Mouse (Mus musculus): ENCODE measurements around the gene Psg17.

Gene Psg17

DNA sequence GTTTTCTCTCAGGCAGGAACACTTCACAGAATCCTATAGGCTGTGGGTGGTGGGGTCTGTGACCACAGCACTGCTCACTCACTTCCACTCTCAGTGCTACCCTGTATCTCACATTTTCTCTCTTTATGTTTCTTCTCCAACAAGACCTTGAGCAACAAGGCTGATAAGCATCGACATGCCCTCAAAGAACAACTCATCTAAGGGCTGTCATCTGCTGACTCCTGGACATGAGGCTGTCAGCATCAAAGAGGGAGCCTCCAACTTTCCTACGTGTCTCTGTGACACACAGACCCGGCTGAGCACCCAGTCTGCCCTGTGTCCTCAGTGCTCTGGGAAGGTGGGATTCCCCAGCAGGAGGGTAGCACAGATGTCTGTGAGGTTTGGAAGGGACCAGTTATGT is at the start of gene Psg17:
Psg17 (minus strand) TSS at position 101 of the 400 bp plus-strand sequence.
- POLR2A ChIA-PET, result no interaction called here
- CTCF ChIA-PET, result interaction anchor here in 1 of 4 experiments (0.6 kb wide), 1 partner anchor 26 kb away, joined by 3 read pairs; no protein-coding TSS in a partner anchor

DNA sequence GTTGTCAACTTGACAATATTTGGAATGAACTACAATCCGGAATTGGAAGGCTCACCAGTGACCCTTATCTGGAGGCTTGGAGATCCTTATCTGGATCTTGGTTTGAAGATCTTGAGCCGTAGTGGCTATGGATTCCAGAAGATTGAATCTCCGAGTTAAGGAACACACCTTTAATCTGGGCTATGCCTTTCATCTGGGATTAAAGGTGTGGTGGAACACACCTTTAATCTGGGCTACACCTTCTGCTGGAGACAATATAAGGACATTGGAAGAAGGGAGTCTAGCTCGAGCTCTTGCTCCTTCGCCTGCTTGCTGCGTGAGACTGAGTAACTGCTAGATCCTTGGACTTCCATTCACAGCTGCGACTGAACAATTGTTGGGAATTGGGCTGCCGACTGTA is 49.6 kb upstream of the Psg17 start, which contains the start of gene Pglyrp1:
Pglyrp1 (plus strand) TSS at position 301 of the 400 bp plus-strand sequence.
- ChIA-PET CTCF (interaction anchor here in 3 of 4 experiments (0.6 to 2.6 kb wide), 6 partner anchors 11 to 516 kb away, joined by 3 to 12 read pairs (median 6); partner anchors contain the start of gene Rsph6a (in 1 of the 3)), POLR2A (interaction anchor here in 1 of 4 experiments (0.6 kb wide), 1 partner anchor 747 kb away, joined by 5 read pairs; no protein-coding TSS in a partner anchor)

DNA sequence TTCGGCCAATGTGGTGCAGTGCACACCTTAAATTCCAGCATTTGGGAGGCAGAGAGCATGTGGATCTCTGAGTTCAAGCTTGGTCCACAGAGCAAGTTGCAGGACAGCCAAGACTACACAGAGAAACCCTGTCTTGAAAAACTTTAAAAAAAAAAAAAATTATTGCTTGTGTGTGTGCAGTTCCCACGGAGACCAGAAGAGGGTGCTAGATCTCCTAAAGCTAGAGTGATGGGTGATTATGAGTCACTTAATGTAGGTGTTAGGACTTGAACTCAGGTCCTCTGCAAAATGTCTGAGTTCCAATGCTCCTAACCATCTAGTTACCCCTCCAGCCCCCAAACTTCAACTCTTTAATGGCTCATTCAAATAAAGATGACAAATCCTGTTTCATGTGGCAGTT is 47.1 kb upstream of the Psg17 start:
- CTCF ChIA-PET, result interaction anchor here (0.6 to 0.9 kb wide), 7 partner anchors 14 to 277 kb away, joined by 3 to 5 read pairs (median 3); no protein-coding TSS in a partner anchor

DNA sequence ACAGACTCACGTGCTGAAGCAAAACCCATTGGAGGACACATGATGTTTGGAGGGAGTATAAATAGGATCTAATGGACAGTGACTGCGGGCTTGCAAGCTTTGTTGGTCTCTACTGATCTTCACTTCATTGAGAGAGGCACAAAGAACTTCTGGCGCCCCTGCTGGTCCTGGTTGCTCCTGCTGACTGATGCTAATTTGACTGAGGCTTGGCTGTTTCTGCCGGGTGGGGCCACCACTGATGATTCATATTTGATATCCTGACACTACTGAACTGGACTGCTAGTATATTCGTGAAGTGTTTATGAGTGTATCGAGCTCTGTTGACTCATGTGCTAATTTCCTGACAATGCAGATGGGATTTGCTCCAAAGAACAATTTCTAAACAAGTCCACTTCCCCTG is 41.4 kb upstream of the Psg17 start:
- ChIA-PET CTCF (interaction anchor here in 1 of 4 experiments (1.5 kb wide), 1 partner anchor 10 kb away, joined by 3 read pairs; no protein-coding TSS in a partner anchor), POLR2A (no interaction called here)

More for the DNA sequence above, 47.1 kb upstream of the Psg17 start:
- POLR2A ChIA-PET, result interaction anchor here in 1 of 4 experiments (0.7 kb wide), 2 partner anchors 13 to 16 kb away, joined by 3 read pairs; no protein-coding TSS in a partner anchor

DNA sequence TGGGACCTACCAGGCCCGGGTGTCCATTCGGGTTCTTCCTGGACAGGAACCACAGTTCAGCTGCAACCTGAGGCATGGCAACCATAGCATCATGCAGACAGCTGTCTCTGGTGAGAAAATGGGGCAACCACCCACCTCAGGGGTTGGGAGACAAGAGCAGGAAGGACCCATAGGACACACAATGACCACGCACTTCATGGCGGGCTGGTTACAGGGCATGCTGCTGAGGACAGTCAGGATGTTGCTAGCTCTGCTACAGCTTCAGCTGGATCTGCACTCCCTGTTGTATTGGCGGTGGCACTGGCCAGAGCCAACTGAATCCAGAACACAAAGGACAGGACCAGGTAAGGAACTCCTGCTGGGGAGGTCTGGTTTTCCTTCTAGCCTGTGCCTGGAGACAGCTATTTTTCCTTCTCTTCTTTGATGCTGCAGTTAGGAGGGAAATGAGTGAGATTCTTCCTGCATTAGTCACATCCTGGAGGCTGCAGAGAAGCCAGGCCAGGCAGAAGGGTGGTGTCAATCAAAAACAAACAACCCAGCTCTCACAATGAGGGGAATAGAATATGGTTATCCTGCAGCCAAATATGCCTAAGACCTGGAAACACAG is 37.0 kb upstream of the Psg17 start:
- POLR2A ChIA-PET, result interaction anchor here in 1 of 4 experiments (0.7 kb wide), 1 partner anchor 1818 kb away, joined by 3 read pairs; no protein-coding TSS in a partner anchor
- CTCF ChIA-PET, result interaction anchor here in 1 of 4 experiments (0.7 kb wide), 1 partner anchor 34 kb away, joined by 3 read pairs; no protein-coding TSS in a partner anchor

DNA sequence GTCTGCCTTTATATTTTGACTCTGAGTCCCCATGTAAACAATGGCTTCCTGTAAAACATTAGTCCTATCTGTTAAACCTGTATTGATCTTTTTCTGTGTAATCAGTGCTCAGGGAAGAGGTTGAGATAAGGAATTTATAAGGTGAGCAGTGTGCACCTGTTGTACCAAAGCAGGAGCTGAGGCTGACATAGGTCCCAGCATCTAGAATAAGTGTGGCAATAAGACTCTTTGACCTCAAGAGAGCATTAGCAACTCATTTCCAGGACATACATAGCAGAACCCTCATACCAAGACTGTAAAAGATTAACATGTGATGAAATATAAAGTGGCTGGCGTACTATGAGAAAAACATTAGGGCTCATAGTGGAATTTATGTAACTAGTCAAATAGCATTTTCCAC is 27.0 kb upstream of the Psg17 start:
- ChIA-PET CTCF (interaction anchor here in 1 of 4 experiments (0.8 kb wide), 1 partner anchor 596 kb away, joined by 3 read pairs; no protein-coding TSS in a partner anchor), POLR2A (no interaction called here)

DNA sequence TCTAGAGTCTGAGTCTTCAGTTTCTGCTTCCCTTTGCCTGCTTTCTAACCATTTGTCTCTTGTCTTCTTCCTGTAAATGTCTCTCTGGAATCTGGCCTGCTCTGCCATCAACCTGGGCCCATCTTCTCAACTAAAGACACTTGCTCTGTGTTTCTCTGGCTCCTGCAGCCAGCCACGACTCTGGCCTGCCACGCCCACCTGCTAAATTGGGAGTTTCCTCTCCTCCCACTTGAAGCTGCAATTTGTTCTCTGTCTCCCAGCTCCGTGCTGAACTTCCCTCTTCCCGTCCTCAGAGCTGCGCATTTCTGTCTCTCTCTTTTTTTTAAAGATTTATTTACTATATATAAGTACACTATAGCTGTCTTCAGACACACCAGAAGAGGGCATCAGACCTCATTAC is 23.4 kb upstream of the Psg17 start:
- ChIA-PET POLR2A (interaction anchor here in 1 of 4 experiments (0.6 to 1.9 kb wide), 2 partner anchors 98 to 133 kb away, joined by 5 to 6 read pairs; no protein-coding TSS in a partner anchor), CTCF (no interaction called here)

DNA sequence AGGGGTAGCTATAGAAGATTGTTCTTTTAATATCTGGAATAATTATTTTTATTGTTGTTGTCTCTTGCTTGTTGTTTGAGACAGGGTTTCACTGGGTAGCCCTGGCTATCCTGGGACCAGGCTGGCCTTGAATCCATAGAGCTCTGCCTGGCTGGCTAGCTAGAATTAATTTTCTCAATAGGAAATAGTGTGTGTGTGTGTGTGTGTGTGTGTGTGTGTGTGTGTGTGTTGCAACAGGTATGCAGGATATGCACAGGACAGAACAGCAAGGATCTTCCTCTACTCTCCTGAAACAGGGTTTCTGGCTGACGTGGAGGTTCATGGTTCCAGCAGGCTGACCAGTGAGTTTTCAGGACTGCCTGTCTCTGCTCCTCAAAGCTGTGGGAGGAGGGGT is 19.8 kb upstream of the Psg17 start:
- POLR2A ChIA-PET, result interaction anchor here in 2 of 4 experiments (0.6 to 2.5 kb wide), 3 partner anchors 13 to 626 kb away, joined by 3 to 7 read pairs (median 3); no protein-coding TSS in a partner anchor
- CTCF ChIA-PET, result interaction anchor here in 3 of 4 experiments (0.5 to 1.2 kb wide), 3 partner anchors 13 to 470 kb away, joined by 3 read pairs; no protein-coding TSS in a partner anchor

DNA sequence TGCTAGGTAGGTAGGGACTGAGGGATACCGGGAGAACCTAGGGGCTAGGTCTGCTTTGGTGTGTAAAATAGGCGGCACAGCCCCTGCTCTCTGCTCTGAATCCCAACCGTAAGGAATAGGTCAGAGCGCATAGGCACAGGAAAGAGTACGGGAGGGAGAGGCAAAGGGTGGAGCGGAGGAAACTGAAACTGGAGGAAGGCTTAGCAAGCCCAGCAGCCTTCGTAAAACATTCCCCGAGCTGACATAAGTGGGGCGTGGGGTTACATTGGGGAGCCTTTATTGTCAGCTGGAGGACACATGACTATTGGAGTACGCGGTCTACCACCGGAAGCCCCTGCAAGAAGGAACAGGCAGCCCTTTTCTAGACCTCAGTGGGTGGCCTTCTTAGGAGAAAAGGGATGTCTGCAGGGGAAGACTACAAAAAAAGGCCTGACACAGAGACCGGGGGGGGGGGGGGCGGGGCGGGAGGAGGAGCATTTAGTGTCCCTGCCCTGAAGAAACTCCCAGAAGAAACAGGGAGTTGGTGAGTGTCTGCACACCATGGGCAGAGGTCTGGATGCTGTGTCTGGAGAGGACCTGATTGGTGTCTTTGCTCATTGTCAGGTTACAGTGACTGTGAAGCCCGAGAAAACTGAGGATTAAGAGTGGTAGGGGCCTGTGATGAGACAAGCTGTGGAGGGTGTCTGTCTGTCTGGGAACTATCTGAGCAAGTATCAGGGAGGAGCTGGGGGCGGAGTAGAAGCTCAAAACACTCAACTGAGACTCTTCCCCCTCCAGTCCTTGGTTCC is 19.2 kb upstream of the Psg17 start:
- ChIA-PET CTCF (interaction anchor here (0.5 to 1.7 kb wide), 6 partner anchors 12 to 470 kb away, joined by 3 to 9 read pairs (median 3); no protein-coding TSS in a partner anchor), POLR2A (interaction anchor here in 3 of 4 experiments (0.6 to 2.5 kb wide), 8 partner anchors 10 to 1778 kb away, joined by 3 to 7 read pairs (median 3); partner anchors contain the start of gene Hif3a (in 1 of the 3))

DNA sequence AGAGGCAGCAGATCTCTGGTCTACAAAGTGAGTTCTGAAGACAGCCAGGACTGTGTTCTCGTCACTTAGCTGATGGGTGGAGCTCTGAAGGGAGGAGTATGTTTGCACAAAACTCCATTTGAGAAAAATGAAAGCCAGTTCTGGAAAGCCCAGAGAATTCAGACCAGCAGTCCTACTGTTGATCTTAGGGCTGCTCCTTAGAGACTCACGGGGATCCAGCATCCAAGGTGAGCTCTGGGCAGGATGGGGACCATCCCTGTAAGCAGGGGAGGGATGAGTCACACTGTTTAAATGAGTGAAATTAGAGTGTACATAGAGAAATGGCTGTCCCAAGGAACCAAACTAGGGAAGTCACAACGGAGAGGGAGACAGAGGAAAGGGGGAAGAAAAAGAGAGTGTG is 18.5 kb upstream of the Psg17 start, which contains the start of gene Mill2:
Mill2 (plus strand) TSS at position 102 of the 400 bp plus-strand sequence.
- POLR2A ChIA-PET, result interaction anchor here in 3 of 4 experiments (1.1 to 2.5 kb wide), 6 partner anchors 10 to 43 kb away, joined by 3 to 7 read pairs (median 4); no protein-coding TSS in a partner anchor
- CTCF ChIA-PET, result interaction anchor here in 2 of 4 experiments (0.5 to 1.7 kb wide), 2 partner anchors 11 to 32 kb away, joined by 3 to 9 read pairs; no protein-coding TSS in a partner anchor

DNA sequence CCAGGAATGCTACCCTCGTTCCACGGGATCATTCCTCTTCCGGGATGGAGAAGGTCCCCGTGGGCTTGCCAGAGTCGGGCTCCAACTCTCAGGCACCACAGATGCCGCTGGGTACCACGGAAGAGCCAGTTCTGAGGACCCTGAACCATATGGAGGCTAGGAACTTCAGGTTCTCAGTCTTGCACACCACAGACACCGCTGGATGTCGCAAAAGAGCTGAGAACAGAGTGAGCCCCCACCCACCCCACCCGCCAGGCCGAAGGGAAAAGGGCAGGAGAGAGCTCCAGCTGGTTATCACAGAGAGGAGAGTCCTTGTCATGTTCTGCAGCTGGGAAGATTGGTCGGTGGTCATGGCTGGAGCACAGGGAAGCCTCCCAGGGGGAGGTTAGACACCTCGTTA is 10.9 kb upstream of the Psg17 start:
- ChIA-PET CTCF (interaction anchor here in 3 of 4 experiments (0.5 to 0.9 kb wide), 5 partner anchors 33 to 1893 kb away, joined by 3 to 7 read pairs (median 3); no protein-coding TSS in a partner anchor), POLR2A (interaction anchor here in 2 of 4 experiments (0.5 to 1.0 kb wide), 2 partner anchors 40 to 80 kb away, joined by 3 read pairs; no protein-coding TSS in a partner anchor)

DNA sequence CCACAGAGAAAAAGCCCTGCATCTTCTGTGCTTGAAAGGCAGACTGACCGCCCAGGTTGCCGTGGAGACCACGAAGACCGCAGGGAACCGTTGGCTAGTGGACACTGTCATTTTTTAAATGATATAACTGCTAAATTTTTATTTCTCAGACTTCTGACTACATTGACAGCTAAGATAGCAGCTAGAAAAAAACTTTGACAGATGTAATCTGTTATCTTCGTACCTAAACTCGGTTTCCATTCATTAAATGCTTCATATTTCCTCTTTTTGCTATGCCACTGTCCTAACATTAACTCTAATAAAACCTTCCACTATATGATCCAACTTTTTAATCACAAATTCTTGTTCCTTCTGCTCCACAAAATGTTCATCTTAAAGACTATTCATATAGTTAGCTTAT is 8.1 kb upstream of the Psg17 start:
- CTCF ChIA-PET, result interaction anchor here in 1 of 4 experiments (2.1 kb wide), 1 partner anchor 43 kb away, joined by 12 read pairs; the partner anchor contains the start of gene Pglyrp1
- POLR2A ChIA-PET, result no interaction called here

DNA sequence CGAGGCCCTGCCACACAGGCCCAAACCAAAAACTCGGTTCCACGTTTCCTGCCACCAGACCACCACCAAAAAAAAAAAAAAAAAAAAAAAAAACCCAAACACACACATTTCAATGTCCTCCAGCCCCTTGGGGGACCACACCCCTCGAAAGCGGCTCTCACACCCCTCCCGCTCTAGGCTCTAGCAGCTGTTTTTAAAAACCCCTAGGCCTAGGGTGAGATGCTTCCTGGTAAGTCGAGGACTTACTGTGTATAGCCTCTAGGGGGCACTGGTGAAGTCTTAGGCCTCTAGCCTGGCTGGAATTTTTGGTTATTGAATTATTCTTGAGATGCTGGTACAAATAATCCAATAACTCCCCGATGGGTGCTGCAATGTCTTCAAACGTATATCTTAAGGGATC is 7.2 kb upstream of the Psg17 start:
- ChIA-PET POLR2A (interaction anchor here in 3 of 4 experiments (0.7 to 1.2 kb wide), 5 partner anchors 9 to 1092 kb away, joined by 3 to 7 read pairs (median 4); partner anchors contain the start of genes Mill2 (in 2 of the 3) and Pvr (in 1 of the 3)), CTCF (interaction anchor here in 3 of 4 experiments (0.6 to 2.1 kb wide), 20 partner anchors 9 to 1121 kb away, joined by 3 to 12 read pairs (median 4); partner anchors contain the start of genes Mill2 (in 1 of the 3), Nanos2 (in 1 of the 3) and Pglyrp1 (in 1 of the 3))

DNA sequence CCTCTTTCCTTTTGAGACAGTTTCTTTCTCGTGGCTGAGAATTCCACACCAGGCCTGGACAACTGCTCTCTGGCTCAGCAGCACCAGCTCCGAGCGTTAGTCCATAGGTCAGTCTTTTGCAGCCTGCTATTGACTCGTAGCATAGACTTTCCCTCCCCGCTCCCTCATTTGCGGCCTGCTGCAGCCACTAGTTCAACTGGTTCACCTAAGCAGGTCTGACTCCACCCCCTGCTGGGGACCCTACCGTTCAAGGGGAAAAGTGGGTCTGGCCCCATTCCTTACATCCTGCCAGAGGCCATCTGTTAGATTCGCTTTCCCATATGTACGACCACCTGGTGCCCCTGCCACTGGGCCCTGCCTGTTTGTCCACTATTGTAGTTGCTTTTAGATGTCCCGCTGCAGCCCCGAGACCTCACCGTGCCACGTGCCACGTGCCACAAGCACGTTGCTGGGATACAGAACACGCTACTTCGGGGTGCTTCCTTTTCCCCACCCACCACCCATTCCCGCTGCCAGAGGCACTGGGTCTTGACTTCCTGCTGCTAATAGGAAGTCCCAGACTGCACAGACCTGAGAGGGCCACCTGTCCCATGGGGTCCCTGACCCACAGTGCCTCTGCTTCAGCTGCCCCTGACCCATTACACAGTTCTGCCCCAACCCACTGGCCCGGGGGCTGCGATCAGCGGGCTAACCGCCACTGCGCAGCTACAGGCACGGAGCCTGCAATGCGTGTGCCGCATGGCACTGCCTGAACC is 6.6 kb upstream of the Psg17 start:
- CTCF ChIA-PET, result interaction anchor here in 3 of 4 experiments (0.6 to 2.1 kb wide), 20 partner anchors 10 to 440 kb away, joined by 3 to 12 read pairs (median 3); partner anchors contain the start of genes Mill2 (in 1 of the 3), Nanos2 (in 1 of the 3) and Pglyrp1 (in 1 of the 3)
- POLR2A ChIA-PET, result interaction anchor here in 3 of 4 experiments (0.7 to 1.2 kb wide), 6 partner anchors 8 to 1093 kb away, joined by 3 to 7 read pairs (median 4); partner anchors contain the start of genes Mill2 (in 2 of the 3) and Pvr (in 1 of the 3)

DNA sequence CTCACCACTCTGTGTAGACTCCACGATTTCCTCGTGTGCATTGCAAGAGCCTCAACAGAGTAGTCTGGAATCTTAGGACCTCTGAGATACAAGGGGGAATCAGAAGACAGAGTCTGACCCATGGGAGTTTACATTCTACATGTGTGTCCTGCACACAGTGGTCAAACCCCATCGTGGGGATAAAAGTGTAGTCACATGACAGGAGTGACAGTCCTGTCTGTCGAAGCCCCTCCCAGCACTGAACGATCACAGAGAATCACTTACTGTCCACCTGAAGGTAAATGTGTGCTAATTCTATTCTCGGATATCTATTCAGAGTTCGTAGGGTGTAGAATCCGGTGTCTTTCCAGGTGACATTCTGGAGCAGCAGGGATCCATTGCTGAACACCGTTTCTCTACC is 3.1 kb downstream of the Psg17 start:
- POLR2A ChIA-PET, result no interaction called here
- CTCF ChIA-PET, result no interaction called here

DNA sequence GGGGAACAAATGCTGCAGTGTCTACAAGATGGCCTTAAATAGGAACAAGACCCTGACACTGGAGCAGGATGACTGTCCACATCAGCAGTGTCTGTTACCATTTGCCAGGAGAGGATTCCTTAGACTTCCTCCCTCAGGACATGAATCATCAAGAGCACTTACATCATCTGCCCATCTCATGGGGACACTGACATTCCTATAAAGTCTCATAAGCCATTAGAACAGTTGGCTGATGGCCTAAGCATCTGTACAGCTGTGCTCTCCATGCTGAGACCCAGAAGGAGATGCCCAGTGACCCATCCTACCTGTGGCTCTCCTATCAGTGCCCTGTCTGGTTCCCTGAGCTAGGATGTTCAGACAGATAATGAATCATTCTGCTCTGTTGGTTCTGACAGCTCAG is 17.9 kb downstream of the Psg17 start:
- ChIA-PET POLR2A (no interaction called here), CTCF (no interaction called here)

DNA sequence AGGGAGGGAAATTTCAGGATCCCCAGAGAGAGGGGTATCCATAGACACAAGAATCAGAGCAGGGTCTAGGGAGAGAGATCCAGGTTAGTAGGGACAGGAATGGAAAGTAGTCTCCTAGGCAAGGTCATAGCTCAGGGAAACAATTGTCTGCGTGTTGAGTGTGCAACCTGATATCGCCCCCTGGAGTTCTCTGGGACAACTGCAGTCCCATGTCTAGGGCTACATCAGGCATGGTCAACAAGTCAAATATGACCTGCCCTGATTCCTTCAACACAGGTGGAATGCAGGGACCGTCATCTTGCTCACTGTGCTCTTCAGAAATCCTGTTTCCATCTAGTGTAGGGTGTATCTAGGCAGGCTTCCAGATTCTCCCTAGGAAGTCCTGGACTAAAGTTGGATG is 22.3 kb downstream of the Psg17 start:
- POLR2A ChIA-PET, result no interaction called here

More for the DNA sequence above, 22.3 kb downstream of the Psg17 start:
- CTCF ChIA-PET, result interaction anchor here in 2 of 4 experiments (0.6 to 1.5 kb wide), 3 partner anchors 49 to 294 kb away, joined by 3 to 5 read pairs (median 3); no protein-coding TSS in a partner anchor
